Mouse (Mus musculus): Measurements from ENCODE around the gene Def8.

- TF ChIP-seq POLR2A (IDR thresholded peaks at IDR 0.05; ENCODE audit: extremely low read depth, insufficient read depth, low read length), result no peak
- TF ChIP-seq CTCF (IDR thresholded peaks at IDR 0.05; ENCODE audit: low read depth, low read length), result no peak
Measured at GRCm38 (mm10) chr8:123421325-123421724, 2.0 kb upstream of the Def8 start.

Measured in liver, adult 2 months (tissue).